ENCODE assay signal across 9 mouse cellular contexts in genomic region chr5:114126499-114127244, GRCm38 (mm10). TPM values are rescaled to one million over a fixed set of nuclear protein-coding genes. Genes with fewer than 3 reads are reported as not detected.
DNase-seq lines count a peak whose midpoint lies in the region; ATAC-seq and TF ChIP-seq lines count a peak whose summit lies in the region.
"Had no signal": no experiment of that assay in that cellular context is flagged by ENCODE, and none has a peak within 500 bp of the region (broad histone marks: within the 10 kb centered on the region; RNA-seq: fewer than 3 reads in every experiment).

No protein-coding gene starts in this region.

- ATAC-seq in forebrain, embryonic 16.5 days = no peak
- ATAC-seq in liver, embryonic 15.5 days (ENCODE audit: insufficient read depth) = no peak

- no peak for DNase-seq in gastrocnemius, adult 2 months
- no peak for DNase-seq in gastrocnemius, adult 18-20 months (ENCODE audit: low spot score)
- no peak for DNase-seq in layer of hippocampus, postnatal 36 days
- no peak for DNase-seq in embryo, embryonic 11 days
- no peak for DNase-seq in cerebellum, postnatal 14 days

- no peaks in the 10 kb centered on the region for H3K27me3 ChIP-seq in E14TG2a.4 (ENCODE audit: insufficient read depth, low read length)
- no peaks in the 10 kb centered on the region for H3K27me3 ChIP-seq in forebrain, embryonic 16.5 days (replicated peaks; ENCODE audit: control insufficient read depth, insufficient read depth, low read length)
- H3K27me3 ChIP-seq in liver, embryonic 15.5 days = no peaks in the 10 kb centered on the region

- H3K27ac ChIP-seq in gastrocnemius, adult 2 months = peak overlapping the region; percentile 86
- H3K27ac ChIP-seq in forebrain, embryonic 16.5 days (ENCODE audit: low read length) = no peak overlapping the region
- no peak overlapping the region for H3K27ac ChIP-seq in liver, embryonic 15.5 days (replicated peaks)

- H3K9ac ChIP-seq in forebrain, embryonic 16.5 days (replicated peaks; ENCODE audit: low read depth, low read length) = no peak overlapping the region
- H3K9ac ChIP-seq in liver, embryonic 15.5 days = peak overlapping the region; percentile 69; the same call in 1 of the 2 replicates

- H3K4me2 ChIP-seq in forebrain, embryonic 16.5 days (ENCODE audit: low read length) = peak overlapping the region; percentile 95; the same call in 1 of the 2 replicates
- H3K4me2 ChIP-seq in liver, embryonic 15.5 days = peak overlapping the region; percentile 99

- H3K36me3 ChIP-seq in E14TG2a.4 (ENCODE audit: insufficient read depth, low read length) = peaks cover 47% of the 10 kb centered on the region
- H3K36me3 ChIP-seq in forebrain, embryonic 16.5 days (ENCODE audit: control insufficient read depth, insufficient read depth) = peaks cover 7% of the 10 kb centered on the region
- peaks cover 13% of the 10 kb centered on the region for H3K36me3 ChIP-seq in liver, embryonic 15.5 days (replicated peaks)

- peak overlapping the region; percentile 82 for H3K4me3 ChIP-seq in gastrocnemius, adult 2 months
- peak overlapping the region; percentile 94 for H3K4me3 ChIP-seq in E14TG2a.4 (replicated peaks; ENCODE audit: low read length)
- peak overlapping the region; percentile 71; the same call in 1 of the 2 replicates for H3K4me3 ChIP-seq in forebrain, embryonic 16.5 days (replicated peaks; ENCODE audit: low read length)
- peak overlapping the region; percentile 69 for H3K4me3 ChIP-seq in liver, embryonic 15.5 days (replicated peaks)

- intact Hi-C loops in gastrocnemius, adult 2 months (cut with DNase I) = loop anchor here (5.0 kb wide), 1 partner anchor 74 kb away; no protein-coding TSS in a partner anchor

- WGBS in forebrain, embryonic 16.5 days = 88% methylated on average over 7 of the region's 7 CpGs
- WGBS in liver, embryonic 15.5 days (ENCODE audit: insufficient replicate concordance) = 61% methylated on average over 7 of the region's 7 CpGs

- no peak for TF ChIP-seq CTCF in gastrocnemius, adult 2 months (IDR thresholded peaks at IDR 0.05)
- TF ChIP-seq CTCF in E14TG2a.4 (conservative IDR thresholded peaks at IDR 0.05; ENCODE audit: low read length) = no peak

- H3K4me1 ChIP-seq in E14TG2a.4 (replicated peaks; ENCODE audit: low read depth, low read length) = peaks cover 77% of the 10 kb centered on the region
- peaks cover 5% of the 10 kb centered on the region for H3K4me1 ChIP-seq in forebrain, embryonic 16.5 days (replicated peaks; ENCODE audit: control insufficient read depth, insufficient read depth, low read length)
- H3K4me1 ChIP-seq in liver, embryonic 15.5 days (replicated peaks) = peaks cover 42% of the 10 kb centered on the region

- H3K9me3 ChIP-seq in E14TG2a.4 (ENCODE audit: low read length) = no peaks in the 10 kb centered on the region
- H3K9me3 ChIP-seq in forebrain, embryonic 16.5 days (ENCODE audit: control insufficient read depth, low read length) = no peaks in the 10 kb centered on the region
- no peaks in the 10 kb centered on the region for H3K9me3 ChIP-seq in liver, embryonic 15.5 days (replicated peaks)

RNA-seq across cellular contexts. Expression of gene Alkbh2, which starts 1.3 kb away (rescaled TPM):
- under 1 TPM; 0.28 to 0.61 TPM for total RNA-seq in gastrocnemius, adult 2 months (2021)
- 1 to 10 TPM in 1 of 2 experiments, under 1 TPM in 1; 0.53 to 1.0 TPM for total RNA-seq in gastrocnemius, adult 18-20 months (2021)
- polyA plus RNA-seq in forebrain, embryonic 16.5 days (2015; fragmentation: Nextera tagmentation; extraction: Ambion mirVana) = 5.3 and 6.4 TPM in 2 replicates
- 3.1 and 4.1 TPM in 2 replicates for polyA plus RNA-seq in liver, embryonic 15.5 days (2015; fragmentation: Nextera tagmentation; extraction: Ambion mirVana)
- total RNA-seq in layer of hippocampus, postnatal 36 days (2021) = 1 to 10 TPM; 5.8 to 5.9 TPM

RNA-seq across cellular contexts. Expression of gene Ung, which starts 3.5 kb away (rescaled TPM):
- 10 to 100 TPM in 1 of 2 experiments, 1 to 10 TPM in 1; 9.2 to 10.5 TPM for total RNA-seq in gastrocnemius, adult 2 months (2021)
- total RNA-seq in gastrocnemius, adult 18-20 months (2021) = 1 to 10 TPM; 6.0 to 9.2 TPM
- 19.1 TPM in 2 replicates for polyA plus RNA-seq in forebrain, embryonic 16.5 days (2015; fragmentation: Nextera tagmentation; extraction: Ambion mirVana)
- 18.2 and 19.0 TPM in 2 replicates for polyA plus RNA-seq in liver, embryonic 15.5 days (2015; fragmentation: Nextera tagmentation; extraction: Ambion mirVana)
- total RNA-seq in layer of hippocampus, postnatal 36 days (2021) = 1 to 10 TPM; 2.0 to 3.6 TPM

RNA-seq across cellular contexts. Expression of gene Acacb, which starts 19.7 kb away (rescaled TPM):
- total RNA-seq in gastrocnemius, adult 2 months (2021) = 100 to 1,000 TPM; 177 to 191 TPM
- total RNA-seq in gastrocnemius, adult 18-20 months (2021) = 100 to 1,000 TPM; 154 to 158 TPM
- 1.2 and 2.9 TPM in 2 replicates for polyA plus RNA-seq in forebrain, embryonic 16.5 days (2015; fragmentation: Nextera tagmentation; extraction: Ambion mirVana)
- polyA plus RNA-seq in liver, embryonic 15.5 days (2015; fragmentation: Nextera tagmentation; extraction: Ambion mirVana) = 0.43 and 0.45 TPM in 2 replicates
- 1 to 10 TPM; 4.8 to 6.5 TPM for total RNA-seq in layer of hippocampus, postnatal 36 days (2021)

RNA-seq across cellular contexts. Expression of gene Svop, which starts 35.3 kb away (rescaled TPM):
- not detected for total RNA-seq in gastrocnemius, adult 2 months (2021)
- total RNA-seq in gastrocnemius, adult 18-20 months (2021) = not detected
- 84.6 and 102 TPM in 2 replicates for polyA plus RNA-seq in forebrain, embryonic 16.5 days (2015; fragmentation: Nextera tagmentation; extraction: Ambion mirVana)
- not detected in 2 replicates for polyA plus RNA-seq in liver, embryonic 15.5 days (2015; fragmentation: Nextera tagmentation; extraction: Ambion mirVana)
- total RNA-seq in layer of hippocampus, postnatal 36 days (2021) = 100 to 1,000 TPM; 170 to 175 TPM
- total RNA-seq: gastrocnemius, postnatal 14 days had no signal

Comparison
In these comparisons a context has a peak if more than half of its experiments do, and no peak if none do; other contexts are left out.
1. RNA of gene Acacb, which starts 19.7 kb away (total RNA-seq): 177 to 191 TPM in gastrocnemius, adult 2 months and 154 to 158 TPM in gastrocnemius, adult 18-20 months; 4.8 to 6.5 TPM in layer of hippocampus, postnatal 36 days; every median in the first group is over 10 times any median in the second.
2. Peak in every context shown above with its lines, with median percentiles within 50 percentile points of each other: H3K4me3 ChIP-seq.